Mouse (Mus musculus): ENCODE results near the gene Retreg1. TPM values are rescaled to one million over a fixed set of nuclear protein-coding genes. Genes with fewer than 3 reads are reported as not detected.

The Retreg1 gene
- total RNA-seq, 2 experiments from 2014 or later, result 27.3 to 28.6 TPM

DNA sequence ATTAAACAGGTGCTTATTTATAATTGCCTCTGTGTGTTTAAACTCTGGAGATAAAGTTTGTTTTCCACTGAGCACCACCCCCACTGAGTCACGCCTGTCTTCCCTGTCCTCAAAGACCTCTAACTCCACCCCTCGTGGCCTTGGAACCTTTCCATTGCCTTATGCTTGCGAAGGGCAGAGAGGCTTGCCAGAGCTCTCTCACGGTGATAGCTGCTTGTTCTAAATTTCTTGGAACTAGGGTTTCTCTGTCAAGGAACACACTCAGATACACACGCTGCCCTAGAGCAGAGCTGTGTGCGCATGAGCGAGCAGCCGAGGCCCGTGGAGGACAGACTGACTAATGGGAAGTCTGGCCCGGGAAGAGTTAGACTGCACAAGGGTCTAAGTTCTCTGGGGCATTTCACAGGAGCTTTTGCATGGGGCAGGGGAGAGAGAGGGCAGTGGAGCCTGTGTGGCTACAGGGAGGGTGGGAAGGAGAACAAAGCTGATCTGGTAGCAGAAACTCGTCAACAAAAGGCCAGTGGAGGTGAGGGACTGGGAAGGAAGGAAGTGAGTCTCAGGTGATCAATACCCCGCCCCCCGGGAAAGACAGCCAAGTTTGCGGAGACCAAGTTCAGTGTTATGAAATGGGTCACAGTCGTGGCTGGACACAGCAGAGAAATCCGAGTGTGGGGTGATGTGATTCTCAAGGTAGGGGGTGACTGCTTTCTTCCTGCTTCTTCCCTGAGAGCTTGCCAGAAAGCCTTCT is 90.1 kb downstream of the Retreg1 start:
- Histone ChIP-seq H3K4me3 (no peak overlapping the region), H3K27ac (no peak overlapping the region)
- no peak for DNase-seq (ENCODE audit: low spot score in 2 of 2)
- TF ChIP-seq CTCF (conservative IDR thresholded peaks at IDR 0.05), result no peak

DNA sequence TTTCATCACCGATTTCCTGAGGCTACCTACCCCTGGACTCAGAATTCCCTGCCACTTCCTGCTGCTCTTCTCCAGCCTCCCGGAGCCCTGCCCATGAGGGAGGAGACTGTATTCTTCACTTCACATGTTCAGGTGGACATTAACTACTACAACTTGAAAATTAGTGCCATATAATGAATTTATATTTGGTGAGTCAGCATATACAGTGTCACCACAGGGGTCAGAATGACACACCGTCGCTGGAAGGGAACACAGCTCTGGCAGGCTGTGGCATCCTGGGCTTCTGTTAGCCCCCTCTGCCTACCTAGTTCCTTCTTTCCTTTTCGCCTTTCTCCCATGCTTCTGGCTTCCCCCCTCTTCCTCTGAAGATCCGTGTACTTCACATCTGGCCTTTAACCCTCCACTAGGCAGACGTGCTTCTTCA is 90.7 kb downstream of the Retreg1 start:
- DNase-seq (ENCODE audit: low spot score in 2 of 2), result no peak
- no peak for TF ChIP-seq CTCF (conservative IDR thresholded peaks at IDR 0.05)
- Histone ChIP-seq H3K4me3 (no peak overlapping the region), H3K27ac (no peak overlapping the region)

DNA sequence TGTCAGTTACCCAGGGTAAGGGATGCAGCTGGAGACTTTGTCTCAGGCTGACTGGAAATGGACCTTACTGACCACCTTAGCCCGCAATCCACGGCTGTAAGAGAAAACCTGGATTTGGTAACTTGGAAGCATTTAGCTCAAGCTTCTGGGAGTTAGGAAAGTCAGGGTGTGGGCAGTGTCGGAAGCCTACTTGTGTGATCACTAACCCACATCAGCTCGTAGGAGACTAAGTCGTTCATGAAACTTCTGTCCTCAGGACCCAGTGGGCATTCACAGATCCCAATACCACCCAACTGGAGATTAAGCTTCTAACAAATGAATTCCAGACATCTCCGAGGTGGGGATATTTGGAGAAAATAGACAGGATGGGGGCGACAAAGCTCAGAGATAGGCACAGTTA is 91.4 kb downstream of the Retreg1 start:
- no peak for TF ChIP-seq CTCF (conservative IDR thresholded peaks at IDR 0.05)
- Histone ChIP-seq H3K4me3 (no peak overlapping the region), H3K27ac (no peak overlapping the region)
- no peak for DNase-seq (ENCODE audit: low spot score in 2 of 2)

DNA sequence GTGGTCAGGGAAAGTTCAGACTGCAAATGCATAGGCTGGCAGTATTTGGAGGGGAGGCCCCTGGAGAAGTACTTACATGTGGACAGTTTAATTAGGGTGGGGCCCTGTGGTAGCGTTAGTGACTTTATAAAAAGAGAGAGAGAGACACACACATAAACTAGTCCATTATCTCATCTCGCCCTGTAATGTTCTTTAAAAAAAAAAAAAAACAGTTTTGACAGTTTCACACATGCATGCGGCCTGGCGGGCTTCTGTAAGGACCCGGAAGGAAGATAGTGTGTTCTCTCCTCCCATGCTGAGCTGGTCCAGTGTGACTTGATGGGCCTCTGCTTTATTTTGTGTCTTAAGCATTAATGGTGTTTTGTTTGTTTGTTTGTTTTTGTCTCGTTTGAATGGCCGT is 95.5 kb downstream of the Retreg1 start:
- no peak overlapping the region for H3K4me3 ChIP-seq
- no peak for TF ChIP-seq CTCF (conservative IDR thresholded peaks at IDR 0.05)
- H3K27ac ChIP-seq, result no peak overlapping the region
- DNase-seq (ENCODE audit: low spot score in 2 of 2), result no peak

DNA sequence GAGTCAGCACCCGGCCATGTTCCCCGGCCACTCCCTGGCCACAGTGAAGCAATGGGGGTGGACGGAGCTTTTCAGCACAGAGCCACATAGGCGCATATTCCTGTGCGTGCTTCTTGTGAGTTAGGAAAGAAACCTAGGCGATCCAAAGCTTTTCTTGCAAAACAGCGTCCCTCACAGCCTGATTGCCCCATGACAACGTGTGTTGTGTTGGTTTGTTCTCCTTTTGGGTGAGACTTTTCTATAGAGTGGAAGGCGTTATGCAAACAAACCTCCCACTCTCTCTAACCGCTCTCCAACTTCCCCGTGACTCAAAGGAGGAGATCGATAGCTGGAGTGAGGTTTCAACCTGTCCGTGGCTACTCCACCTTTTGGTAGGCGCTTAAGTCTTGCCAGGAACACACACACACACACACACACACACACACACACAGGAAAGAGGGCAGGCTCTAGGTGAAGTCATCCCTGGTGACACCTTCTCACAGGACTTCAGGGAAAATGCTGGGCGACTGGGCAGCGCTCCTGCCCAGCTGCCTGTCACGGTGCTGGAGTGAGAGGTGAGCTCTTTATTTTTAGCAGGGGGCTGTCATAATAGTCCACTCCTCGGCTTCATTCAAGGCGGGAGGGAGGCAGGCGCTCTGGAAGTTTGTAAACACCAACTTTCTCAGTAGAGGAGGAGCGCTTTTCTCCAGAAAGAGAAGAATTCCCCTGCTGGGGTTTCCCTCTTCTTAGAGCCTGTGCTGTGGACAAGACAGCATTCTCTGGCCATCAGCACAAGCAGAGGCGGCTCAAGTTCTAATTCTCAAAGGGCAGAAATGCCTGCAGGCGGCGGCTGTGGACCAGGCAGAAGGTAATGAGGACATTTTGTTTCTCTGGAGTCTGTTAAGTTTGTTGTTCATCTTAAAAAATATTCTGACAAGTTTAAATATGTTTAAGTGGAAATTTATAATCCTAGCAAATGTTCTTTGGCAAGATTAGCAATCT is 97.7 kb downstream of the Retreg1 start:
- no peak overlapping the region for H3K27ac ChIP-seq
- DNase-seq (ENCODE audit: low spot score in 2 of 2), result no peak
- TF ChIP-seq CTCF (conservative IDR thresholded peaks at IDR 0.05), result no peak
- no peak overlapping the region for H3K4me3 ChIP-seq

DNA sequence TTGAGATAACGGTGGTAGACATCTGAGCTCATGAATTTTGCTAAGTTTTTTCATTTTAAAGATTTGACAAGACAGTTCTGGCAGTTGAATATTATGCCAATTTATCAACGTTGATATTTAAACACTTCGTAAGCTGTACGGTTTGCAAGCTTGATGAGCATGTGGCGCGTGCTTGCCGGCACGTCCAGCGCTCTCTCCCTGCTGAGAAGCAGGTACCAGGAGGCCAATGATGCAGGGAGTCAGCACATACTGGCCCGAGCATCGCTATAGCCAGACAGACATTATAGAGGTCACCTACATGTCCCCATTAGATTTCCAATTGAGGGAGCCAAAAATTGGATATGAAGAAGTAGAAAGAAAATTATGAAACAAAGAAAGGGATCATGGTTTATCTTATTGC is 98.5 kb downstream of the Retreg1 start:
- no peak for TF ChIP-seq CTCF (conservative IDR thresholded peaks at IDR 0.05)
- no peak for DNase-seq (ENCODE audit: low spot score in 2 of 2)

DNA sequence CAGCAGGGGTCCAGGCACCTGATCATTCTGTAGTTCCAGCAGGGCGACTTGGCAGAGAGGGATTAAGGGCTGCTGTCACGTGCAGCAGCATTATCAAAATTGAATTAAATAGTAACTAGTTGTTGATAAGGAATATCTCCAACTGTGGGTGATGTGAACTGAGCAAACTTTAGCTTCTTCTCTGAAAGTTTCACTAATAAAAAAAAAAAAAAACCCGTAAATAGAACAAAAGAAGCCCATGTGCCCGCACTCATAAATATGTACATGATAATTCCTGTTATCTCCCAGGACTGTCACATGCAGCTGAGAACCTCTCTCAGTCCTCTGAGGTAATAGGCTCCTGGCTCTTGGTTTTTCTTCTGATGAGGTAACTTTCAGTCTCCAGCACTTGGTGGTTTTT is 99.4 kb downstream of the Retreg1 start:
- no peak overlapping the region for H3K27ac ChIP-seq
- TF ChIP-seq CTCF (conservative IDR thresholded peaks at IDR 0.05), result no peak
- no peak overlapping the region for H3K4me3 ChIP-seq
- DNase-seq (ENCODE audit: low spot score in 2 of 2), result no peak

More for the DNA sequence above, 98.5 kb downstream of the Retreg1 start:
- Histone ChIP-seq H3K4me3 (no peak overlapping the region), H3K27ac (no peak overlapping the region)

DNA sequence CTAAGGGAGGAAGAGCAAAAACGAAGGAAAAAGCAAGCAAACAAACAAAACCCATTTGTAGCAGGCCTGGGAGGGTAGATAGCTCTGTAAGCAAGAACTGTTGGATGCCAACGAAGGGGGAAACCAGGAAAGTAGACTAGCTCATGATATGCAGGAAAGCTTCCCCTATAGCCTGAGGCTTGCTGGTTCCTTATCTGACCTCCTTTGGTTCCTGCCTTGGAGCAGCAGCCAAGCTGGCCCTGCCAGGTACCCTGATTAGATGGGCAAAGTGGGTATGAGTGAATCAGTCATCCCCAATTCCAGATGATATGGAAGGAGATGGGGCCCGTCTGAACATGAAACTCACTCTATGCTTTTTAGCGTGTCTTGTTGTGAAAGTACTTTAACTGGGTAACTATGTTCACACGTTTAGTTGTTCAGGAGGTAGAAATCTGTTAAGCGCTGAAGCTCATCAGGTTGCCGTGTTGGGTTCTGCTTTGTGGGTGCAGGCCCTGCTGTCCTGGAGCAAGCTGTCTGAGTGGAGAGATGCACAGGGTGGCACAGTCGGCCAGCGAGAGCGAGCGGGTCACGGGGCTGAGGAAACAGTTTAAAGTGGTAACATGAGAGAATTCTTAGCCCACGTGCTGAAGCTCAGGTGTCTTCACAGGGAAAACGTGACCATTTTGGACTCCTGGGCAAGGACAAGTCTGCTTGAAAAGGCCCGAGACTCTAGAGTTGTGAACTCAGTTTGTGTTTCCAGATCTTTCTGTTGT is 100.6 kb downstream of the Retreg1 start:
- H3K4me3 ChIP-seq, result no peak overlapping the region
- H3K27ac ChIP-seq, result no peak overlapping the region
- no peak for DNase-seq (ENCODE audit: low spot score in 2 of 2)
- no peak for TF ChIP-seq CTCF (conservative IDR thresholded peaks at IDR 0.05)

DNA sequence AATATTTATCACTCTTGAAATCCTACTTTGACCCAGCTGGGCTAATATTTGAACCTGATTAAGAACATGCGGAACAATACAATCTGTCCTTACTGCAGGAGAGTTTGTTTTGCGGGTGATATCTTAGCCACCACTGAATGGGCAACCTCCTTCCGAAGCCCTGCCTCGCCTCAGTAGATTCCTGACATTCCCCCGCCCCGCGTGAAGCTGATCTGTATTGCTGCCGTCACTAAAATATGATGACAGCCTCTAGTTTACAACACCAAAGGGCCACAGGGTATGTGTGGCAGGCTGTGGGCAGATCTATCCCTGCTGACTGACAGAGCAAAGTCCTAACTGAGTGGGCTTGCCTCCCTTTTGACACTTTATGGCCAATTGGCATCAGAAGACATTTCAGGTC is 102.2 kb downstream of the Retreg1 start:
- no peak for TF ChIP-seq CTCF (conservative IDR thresholded peaks at IDR 0.05)
- no peak overlapping the region for H3K4me3 ChIP-seq
- no peak for DNase-seq (ENCODE audit: low spot score in 2 of 2)
- no peak overlapping the region for H3K27ac ChIP-seq

DNA sequence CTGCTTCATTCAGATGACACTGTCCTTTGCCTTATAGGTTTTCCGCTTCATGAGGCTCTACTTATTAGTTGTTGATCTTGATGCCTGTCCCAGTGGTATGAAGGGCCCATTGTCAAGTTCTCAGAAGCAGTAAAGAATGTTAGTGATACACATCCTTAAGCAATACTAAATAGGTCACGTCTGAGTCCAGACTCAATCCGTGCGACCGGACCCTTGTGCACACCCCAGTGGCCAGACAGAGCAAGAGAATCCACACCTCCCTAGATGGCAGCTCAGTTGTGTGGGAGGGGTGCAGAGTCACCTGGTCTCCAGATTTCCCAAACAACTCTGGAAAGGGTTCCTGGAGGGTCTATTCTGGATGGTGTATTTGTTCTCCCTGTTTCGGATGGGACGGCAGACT is 103.5 kb downstream of the Retreg1 start:
- 0 out of 2 replicates have a peak, but pooled peaks have one; percentile 15 for TF ChIP-seq CTCF (conservative IDR thresholded peaks at IDR 0.05)

DNA sequence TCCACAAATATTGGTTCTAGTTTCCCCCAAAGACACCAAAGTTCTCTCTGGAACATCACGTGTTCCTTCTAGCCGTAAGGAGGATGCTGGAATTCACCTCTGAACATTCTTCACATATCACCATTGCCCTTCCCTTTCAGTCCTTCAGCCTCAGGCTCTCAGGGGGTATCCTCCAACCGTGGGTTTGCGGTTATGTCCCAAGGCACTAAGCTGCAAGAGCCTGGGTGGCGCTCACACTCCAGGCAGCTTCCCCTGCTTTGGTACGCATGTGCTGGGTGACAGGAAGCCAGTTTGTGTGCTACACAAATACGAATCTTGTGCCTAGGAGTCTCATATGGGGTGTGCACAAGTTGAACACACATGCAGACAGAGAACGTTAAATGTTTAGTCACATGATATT is 104.4 kb downstream of the Retreg1 start:
- no peak for TF ChIP-seq CTCF (conservative IDR thresholded peaks at IDR 0.05)
- no peak overlapping the region for H3K4me3 ChIP-seq
- DNase-seq (ENCODE audit: low spot score in 2 of 2), result no peak

More for the DNA sequence above, 103.5 kb downstream of the Retreg1 start:
- Histone ChIP-seq H3K27ac (no peak overlapping the region), H3K4me3 (no peak overlapping the region)
- DNase-seq (ENCODE audit: low spot score in 2 of 2), result no peak

More for the DNA sequence above, 104.4 kb downstream of the Retreg1 start:
- no peak overlapping the region for H3K27ac ChIP-seq
